Mouse (Mus musculus) frontal cortex, postnatal 14 days (tissue): ENCODE data around the gene Ncor2.
A peak's percentile ranks its signal among the peaks of the same experiment; 100 is the strongest.

ENCODE experiments used
- DNase-seq, 2 experiments: peaks; one replicate each; pipeline ENCODE4 v3.0.0; 2022; ENCODE audit warnings: low spot score in 2 of 2

The Ncor2 gene

GRCm38 (mm10) chr5:125148686-125149085 lies 30.3 kb downstream of the Ncor2 start:
- no peak for DNase-seq

DNA sequence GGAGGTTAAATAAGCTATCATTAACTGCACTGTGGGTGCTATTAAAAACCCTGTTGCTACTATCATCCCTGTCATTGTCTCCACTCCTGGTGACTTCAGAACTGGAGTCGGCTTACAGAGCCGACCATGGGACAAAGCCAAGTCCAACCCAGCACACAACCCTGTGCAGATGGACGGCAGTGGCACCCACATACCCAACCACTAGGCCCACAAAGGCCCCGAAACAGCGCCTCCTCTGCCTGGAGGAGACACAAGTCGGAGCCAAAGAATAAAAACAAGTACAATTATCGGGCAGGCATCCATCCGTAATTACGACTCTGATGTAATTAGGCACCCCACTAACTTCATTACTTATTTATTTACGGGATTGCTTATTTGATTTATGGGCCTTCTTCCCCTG lies 30.8 kb downstream of the Ncor2 start:
- DNase-seq: no peak

- no peak for DNase-seq
These were observed 31.9 kb downstream of the Ncor2 start for GRCm38 (mm10) chr5:125147124-125147523.

- DNase-seq: no peak
These were observed 35.7 kb downstream of the Ncor2 start for GRCm38 (mm10) chr5:125143114-125143872.

DNA sequence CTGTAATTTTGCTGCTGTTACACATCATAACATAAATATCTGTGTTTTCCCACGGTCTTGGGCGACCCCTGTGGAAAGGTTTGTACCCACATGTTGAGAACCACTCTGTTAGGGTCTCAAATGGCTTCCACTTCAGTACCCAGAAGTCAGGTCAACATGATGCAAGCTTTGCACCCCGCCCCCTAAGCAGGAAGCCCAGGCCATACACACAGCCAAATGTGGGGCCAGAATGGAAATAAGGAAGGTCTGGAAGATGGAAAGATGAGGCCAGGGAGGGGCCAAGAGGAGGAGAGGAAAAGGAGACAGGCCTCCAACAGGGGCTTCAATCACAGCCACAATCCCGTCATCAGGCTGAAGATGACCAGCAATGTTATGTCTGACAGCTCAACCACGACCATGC lies 37.1 kb downstream of the Ncor2 start:
- no peak for DNase-seq

DNA sequence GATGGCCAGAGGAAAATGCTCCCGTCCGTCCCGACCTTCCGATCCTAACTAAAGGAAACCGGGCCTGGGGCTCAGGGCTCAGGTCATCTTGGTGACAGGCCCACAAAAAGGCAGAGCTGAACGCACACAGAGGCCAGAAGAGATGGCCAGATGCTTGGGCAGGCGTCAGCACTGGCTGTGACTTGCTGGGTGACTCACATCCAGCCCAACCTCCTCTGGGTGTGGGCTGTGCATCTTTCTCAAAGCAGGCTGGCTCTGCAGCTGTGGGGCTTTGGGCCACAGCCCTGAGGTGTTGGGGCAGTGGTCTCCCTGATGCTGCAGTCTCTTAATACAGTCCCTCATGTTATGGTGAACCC lies 37.5 kb downstream of the Ncor2 start:
- no peak for DNase-seq

DNA sequence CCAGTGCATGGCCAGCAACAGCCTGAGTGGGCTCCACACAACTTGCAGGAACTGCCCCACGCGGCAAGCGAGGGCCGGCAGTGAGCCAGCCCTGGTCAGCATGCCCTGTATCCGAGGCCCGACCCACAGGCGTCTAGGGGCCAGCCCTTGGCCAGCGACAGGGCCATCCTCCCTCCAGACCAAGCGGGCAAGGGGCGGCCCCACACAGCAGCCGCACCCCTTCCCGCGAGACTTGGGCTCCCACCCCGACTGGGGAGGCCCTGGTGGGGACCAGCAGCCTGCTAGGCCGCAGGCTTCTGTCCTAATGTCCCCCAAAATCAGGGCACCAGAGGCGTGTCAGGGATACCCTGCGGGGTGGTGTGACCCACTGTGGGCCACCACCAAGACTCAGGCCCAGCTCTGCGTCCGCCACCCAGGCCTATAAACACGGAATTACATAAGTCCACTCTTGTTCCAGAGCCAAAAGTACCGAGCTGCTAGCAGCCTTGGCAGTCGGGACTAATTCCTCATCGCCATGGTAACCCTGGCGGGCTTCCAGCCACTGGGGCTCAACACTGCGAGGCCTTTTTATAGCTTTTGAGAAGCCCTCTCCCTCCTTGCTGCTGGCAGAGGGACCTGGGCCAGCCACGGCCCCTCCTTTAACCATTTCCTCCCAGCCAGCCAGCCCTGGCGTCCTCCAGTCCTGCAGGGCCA lies 38.0 kb downstream of the Ncor2 start:
- DNase-seq: peak; percentile 98 to 99

DNA sequence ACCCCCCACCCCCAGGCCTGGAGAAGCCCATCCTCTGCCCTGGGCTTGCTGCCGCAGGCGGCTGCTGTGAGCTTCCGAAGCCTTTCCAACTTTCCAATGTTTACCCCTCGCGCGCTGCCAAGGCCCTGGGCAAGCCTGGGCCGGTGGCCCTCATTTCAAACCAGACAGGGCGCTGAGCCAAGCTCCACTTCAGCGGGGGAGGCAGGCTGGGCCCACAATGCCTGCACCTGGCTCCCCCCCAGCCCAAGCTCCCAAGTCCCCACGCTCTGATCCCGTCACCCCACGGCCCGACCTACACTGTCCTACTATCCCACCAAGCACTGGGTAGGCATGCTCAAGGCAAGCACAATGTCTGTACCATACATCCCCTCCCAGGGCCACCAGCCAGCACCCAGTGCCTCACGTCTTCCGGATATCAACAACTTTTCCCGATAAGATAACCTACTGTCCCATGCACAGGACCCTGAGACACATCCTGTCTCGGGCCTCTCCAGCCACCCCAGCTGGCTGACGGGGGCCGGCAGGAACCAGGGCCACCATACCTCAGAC lies 38.8 kb downstream of the Ncor2 start:
- peak; percentile 62 to 68 for DNase-seq

DNA sequence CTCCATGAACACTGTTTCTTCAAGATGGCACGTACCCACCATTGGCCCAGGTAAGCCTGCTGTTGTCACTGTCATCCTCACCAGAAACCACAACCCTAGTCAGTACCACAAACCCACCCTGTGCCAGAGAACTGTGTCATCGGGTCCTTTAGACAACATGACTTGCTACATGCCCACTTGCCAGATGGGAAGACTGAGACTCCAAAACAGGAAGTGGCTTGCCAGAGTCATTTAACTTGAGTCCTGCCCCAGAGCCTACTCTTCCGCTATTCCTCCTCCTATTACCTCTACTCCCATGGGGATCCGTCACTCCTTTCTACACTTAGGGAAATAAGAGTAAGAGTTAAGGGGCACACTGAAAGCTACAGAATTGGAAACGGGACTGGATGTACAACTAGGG lies 39.4 kb downstream of the Ncor2 start:
- DNase-seq: no peak

GRCm38 (mm10) chr5:125138841-125139430 lies 40.1 kb downstream of the Ncor2 start:
- no peak for DNase-seq

GRCm38 (mm10) chr5:125137672-125138285 lies 41.2 kb downstream of the Ncor2 start:
- no peak for DNase-seq

DNA sequence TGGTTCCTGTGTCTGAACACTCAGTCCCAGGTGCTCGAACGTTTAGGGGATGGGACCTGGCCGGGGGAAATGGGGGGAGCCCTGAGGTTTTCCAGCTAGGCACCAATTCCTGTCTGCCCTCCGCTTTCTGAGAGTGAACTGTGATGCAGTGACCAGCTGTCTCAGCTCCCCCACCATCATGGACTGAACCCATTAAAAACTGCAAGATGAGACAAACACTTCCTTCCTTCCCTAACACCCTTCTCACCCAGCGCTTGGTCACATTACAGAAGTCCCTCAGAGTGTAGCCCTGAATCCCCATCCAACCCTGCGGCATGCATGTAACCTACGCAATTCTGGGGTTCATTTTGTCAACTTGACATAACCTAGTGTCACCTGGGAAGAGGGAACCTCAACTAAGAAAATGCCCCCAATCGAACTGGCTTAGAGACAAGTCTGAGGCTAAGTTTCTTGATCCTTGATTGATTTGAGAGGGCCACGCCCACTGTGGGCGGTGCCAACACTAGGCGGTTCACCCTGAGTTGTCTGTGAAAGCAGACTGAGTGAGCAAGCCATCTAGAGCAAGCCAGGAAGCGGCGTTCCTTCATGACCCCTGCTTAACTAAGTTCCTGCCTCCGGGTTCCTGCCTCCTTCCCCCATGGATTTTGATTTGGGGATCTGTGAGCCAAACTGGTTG lies 41.9 kb downstream of the Ncor2 start:
- DNase-seq: no peak

DNA sequence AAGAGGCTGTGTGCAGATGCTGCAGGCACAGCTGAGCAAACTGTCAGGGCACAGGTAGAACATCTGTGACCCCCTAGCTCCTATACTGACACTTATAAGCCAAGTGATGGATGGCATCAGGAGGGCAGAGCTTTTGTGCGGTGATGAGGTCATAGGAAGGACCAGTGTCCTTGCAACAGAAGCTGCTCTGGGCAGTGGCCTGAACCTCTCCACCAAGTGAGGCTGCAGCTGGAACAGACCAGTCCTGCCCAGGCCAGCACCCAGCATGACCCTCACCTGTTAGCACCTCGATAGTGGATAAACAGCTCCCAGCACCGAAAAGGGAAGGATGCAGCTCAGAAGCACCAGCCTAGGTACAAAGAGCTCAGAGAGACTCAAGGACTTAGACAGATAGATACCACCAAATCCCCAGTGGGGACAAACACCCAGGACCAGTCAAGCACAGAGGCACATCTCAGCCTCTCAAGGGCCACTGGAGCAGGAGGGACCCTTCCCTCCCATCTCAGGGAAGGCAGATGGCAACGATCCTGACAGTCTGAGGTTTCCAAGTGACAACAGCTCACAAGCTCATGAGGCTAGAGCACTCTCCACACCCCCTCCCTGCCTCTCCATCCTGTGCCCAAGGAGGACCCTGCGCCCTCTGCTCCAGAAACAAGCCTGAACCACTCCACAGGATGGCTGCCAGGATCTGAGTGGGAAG lies 42.6 kb downstream of the Ncor2 start:
- no peak for DNase-seq

DNA sequence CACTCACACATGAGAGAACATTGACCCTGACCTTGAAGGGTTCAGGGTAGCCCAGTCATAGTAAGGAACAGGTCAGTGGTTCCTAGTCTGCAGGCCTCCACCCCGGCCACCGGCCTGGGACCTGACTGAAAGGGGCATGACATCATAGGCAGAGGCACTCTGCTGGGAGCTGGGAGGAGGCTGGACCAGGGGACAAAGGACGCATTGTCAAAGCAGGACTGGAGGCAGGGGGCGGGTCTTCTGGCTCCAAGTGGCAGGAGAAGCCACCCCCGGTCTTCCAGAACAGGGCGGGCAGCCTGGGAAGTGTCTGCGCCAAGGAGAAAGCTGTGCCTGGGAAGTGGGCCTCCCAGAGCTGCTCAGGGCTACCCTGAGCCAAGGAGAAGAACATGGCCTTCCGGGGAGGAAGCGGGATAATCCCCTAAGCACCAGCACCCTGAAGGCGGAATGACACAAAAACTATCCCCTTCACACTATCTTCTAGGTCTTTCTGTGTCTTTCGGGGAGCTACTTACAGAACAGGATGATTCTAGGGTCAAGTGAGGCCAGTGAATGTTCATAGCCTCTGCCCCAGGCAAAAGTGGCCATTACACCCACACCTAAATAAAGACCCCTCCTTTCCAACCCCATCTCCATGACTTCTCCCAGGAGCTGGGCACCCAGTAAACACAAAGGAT lies 44.1 kb downstream of the Ncor2 start:
- DNase-seq: peak in 1 of 2 experiments; percentile 73

GRCm38 (mm10) chr5:125134391-125134790 lies 44.6 kb downstream of the Ncor2 start:
- no peak for DNase-seq

DNA sequence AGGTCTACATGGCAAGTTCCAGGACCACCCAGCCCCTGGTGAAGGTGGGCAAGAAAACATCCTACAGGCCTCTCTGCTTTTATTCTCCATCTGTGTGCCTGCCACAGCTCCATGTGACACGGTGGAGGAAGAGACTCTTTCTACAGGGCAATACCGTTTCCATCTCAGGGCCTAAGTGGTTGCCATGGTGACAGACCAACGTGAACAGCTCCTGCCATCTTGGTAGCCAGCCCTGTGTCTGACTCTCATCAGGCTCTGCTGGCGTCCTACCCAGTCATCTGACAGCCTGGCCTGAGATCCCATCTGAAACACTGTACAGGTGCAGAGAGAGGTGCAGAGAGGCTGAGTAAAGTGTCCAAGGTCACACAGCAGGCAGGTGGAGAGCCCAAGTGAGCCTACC lies 45.4 kb downstream of the Ncor2 start:
- DNase-seq: no peak

GRCm38 (mm10) chr5:125132566-125133260 lies 46.3 kb downstream of the Ncor2 start:
- no peak for DNase-seq

DNA sequence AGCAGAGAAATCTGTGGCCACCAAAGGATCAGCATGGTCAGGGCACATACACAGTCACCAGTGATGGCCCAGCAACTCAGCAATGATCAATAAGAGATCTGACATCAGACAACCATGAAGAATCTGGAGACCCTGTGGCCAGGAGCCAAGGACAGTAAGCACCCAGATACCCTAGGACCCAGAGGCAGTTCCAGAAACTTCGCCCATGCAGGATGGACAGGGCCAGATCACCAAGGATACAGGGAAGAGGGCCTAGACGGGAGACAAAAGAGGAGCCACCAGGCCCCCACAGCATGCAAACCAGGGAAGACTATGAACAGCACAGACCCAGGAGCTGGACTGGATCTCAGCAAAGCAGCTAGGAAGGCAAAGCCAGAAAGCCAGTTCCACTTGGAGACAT lies 47.0 kb downstream of the Ncor2 start:
- DNase-seq: no peak

- no peak for DNase-seq
These were observed 48.6 kb downstream of the Ncor2 start for GRCm38 (mm10) chr5:125130406-125130805.

DNA sequence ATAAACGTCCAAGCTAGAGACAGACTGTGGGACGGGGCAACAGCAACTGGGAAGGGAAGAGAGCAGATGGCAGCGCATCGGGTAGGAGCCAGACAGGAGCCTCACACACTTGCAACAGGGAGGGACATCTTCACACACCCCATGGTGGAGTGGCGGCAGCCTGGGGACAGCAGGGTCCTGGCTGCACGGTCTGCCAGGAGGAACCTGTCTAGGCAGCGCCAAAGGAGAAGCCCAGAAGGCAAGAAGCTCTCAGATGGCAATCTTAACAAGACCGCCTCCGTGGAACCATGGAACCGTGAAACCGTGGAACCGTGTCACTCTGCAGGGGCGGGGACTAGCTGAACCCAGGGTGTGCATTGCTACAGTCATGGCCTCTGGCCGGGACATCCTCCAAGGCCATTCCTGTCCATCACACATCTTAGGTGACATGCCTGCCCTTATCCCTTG lies 50.1 kb downstream of the Ncor2 start:
- DNase-seq: no peak
